Mouse (Mus musculus): ENCODE data around the gene Rev3l. TPM values are rescaled to one million over a fixed set of nuclear protein-coding genes. Genes with fewer than 3 reads are reported as not detected.
A peak's percentile ranks its signal among the peaks of the same experiment; 100 is the strongest.

Rev3l gene
- polyA plus RNA-seq (2015; fragmentation: Nextera tagmentation; extraction: Ambion mirVana), result 41.4 and 43.2 TPM in 2 replicates

GRCm38 (mm10) chr10:39731736-39732265, at the start of gene Rev3l:
Rev3l (plus strand) TSS chr10:39732118.
- ATAC-seq, result peak; percentile 82
- peak within 1 kb of the TSS; percentile 100 for H3K27ac ChIP-seq (ENCODE audit: low read length)
- WGBS, result under 1% methylated on average over 45 of the region's 64 CpGs

GRCm38 (mm10) chr10:39682556-39682955, 49.4 kb upstream of the Rev3l start:
- H3K4me3 ChIP-seq (ENCODE audit: low read depth, low read length), result no peak overlapping the region
- no peak for ATAC-seq
- WGBS, result 92% methylated on average over 2 of the region's 2 CpGs
- H3K27me3 ChIP-seq (ENCODE audit: control insufficient read depth, insufficient read depth, low read depth, low read length), result no peaks in the 10 kb centered on the region
- no peak overlapping the region for H3K27ac ChIP-seq (ENCODE audit: low read length)
- no peaks in the 10 kb centered on the region for H3K36me3 ChIP-seq (ENCODE audit: control insufficient read depth, insufficient read depth, low read length)
- peaks cover 4% of the 10 kb centered on the region; the same call in 1 of the 2 replicates for H3K4me1 ChIP-seq (ENCODE audit: control insufficient read depth, insufficient read depth, low read length)
- H3K9ac ChIP-seq (ENCODE audit: low read depth, low read length), result no peak overlapping the region
- H3K4me2 ChIP-seq (ENCODE audit: low read length), result no peak overlapping the region
- H3K9me3 ChIP-seq (replicated peaks; ENCODE audit: control insufficient read depth, low read length, poor library complexity, severe bottlenecking), result no peaks in the 10 kb centered on the region

More at GRCm38 (mm10) chr10:39731736-39732265, at the start of gene Rev3l:
- Histone ChIP-seq H3K9ac (ENCODE audit: low read depth, low read length) (peak within 1 kb of the TSS; percentile 88), H3K4me1 (ENCODE audit: control insufficient read depth, insufficient read depth, low read length) (peaks cover 18% of the 10 kb centered on the region), H3K27me3 (ENCODE audit: control insufficient read depth, insufficient read depth, low read depth, low read length) (no peaks in the 10 kb centered on the region), H3K4me3 (ENCODE audit: low read depth, low read length) (peak within 1 kb of the TSS; percentile 84), H3K36me3 (ENCODE audit: control insufficient read depth, insufficient read depth, low read length) (no peaks in the 10 kb centered on the region), H3K4me2 (ENCODE audit: low read length) (peak within 1 kb of the TSS; percentile 57), H3K9me3 (replicated peaks; ENCODE audit: control insufficient read depth, low read length, poor library complexity, severe bottlenecking) (no peaks in the 10 kb centered on the region)

GRCm38 (mm10) chr10:39683481-39683880, 48.4 kb upstream of the Rev3l start:
- Histone ChIP-seq H3K27me3 (ENCODE audit: control insufficient read depth, insufficient read depth, low read depth, low read length) (no peaks in the 10 kb centered on the region), H3K4me1 (ENCODE audit: control insufficient read depth, insufficient read depth, low read length) (peaks cover 4% of the 10 kb centered on the region; the same call in 1 of the 2 replicates), H3K9ac (ENCODE audit: low read depth, low read length) (no peak overlapping the region), H3K27ac (ENCODE audit: low read length) (no peak overlapping the region), H3K9me3 (replicated peaks; ENCODE audit: control insufficient read depth, low read length, poor library complexity, severe bottlenecking) (no peaks in the 10 kb centered on the region), H3K4me3 (ENCODE audit: low read depth, low read length) (no peak overlapping the region), H3K4me2 (ENCODE audit: low read length) (no peak overlapping the region), H3K36me3 (ENCODE audit: control insufficient read depth, insufficient read depth, low read length) (no peaks in the 10 kb centered on the region)
- 87% methylated on average over 2 of the region's 2 CpGs for whole genome bisulfite sequencing
- no peak for ATAC-seq

- H3K27ac ChIP-seq (ENCODE audit: low read length), result no peak overlapping the region
- H3K4me3 ChIP-seq (ENCODE audit: low read depth, low read length), result no peak overlapping the region
- H3K9me3 ChIP-seq (replicated peaks; ENCODE audit: control insufficient read depth, low read length, poor library complexity, severe bottlenecking), result no peaks in the 10 kb centered on the region
- 98% methylated on average over 4 of the region's 4 CpGs for WGBS
- no peak overlapping the region for H3K9ac ChIP-seq (ENCODE audit: low read depth, low read length)
- H3K36me3 ChIP-seq (ENCODE audit: control insufficient read depth, insufficient read depth, low read length), result no peaks in the 10 kb centered on the region
- peaks cover 6% of the 10 kb centered on the region; the same call in 1 of the 2 replicates for H3K4me1 ChIP-seq (ENCODE audit: control insufficient read depth, insufficient read depth, low read length)
- no peaks in the 10 kb centered on the region for H3K27me3 ChIP-seq (ENCODE audit: control insufficient read depth, insufficient read depth, low read depth, low read length)
- no peak for ATAC-seq
- no peak overlapping the region for H3K4me2 ChIP-seq (ENCODE audit: low read length)
These were observed 45.1 kb upstream of the Rev3l start for GRCm38 (mm10) chr10:39686811-39687210.

GRCm38 (mm10) chr10:39687851-39688250, 44.1 kb upstream of the Rev3l start:
- no peak for ATAC-seq
- peaks cover 6% of the 10 kb centered on the region; the same call in 1 of the 2 replicates for H3K4me1 ChIP-seq (ENCODE audit: control insufficient read depth, insufficient read depth, low read length)
- 76% methylated on average over 3 of the region's 3 CpGs for WGBS

GRCm38 (mm10) chr10:39691351-39692064, 40.4 kb upstream of the Rev3l start:
- H3K9me3 ChIP-seq (replicated peaks; ENCODE audit: control insufficient read depth, low read length, poor library complexity, severe bottlenecking), result no peaks in the 10 kb centered on the region
- H3K9ac ChIP-seq (ENCODE audit: low read depth, low read length), result no peak overlapping the region
- no peaks in the 10 kb centered on the region for H3K36me3 ChIP-seq (ENCODE audit: control insufficient read depth, insufficient read depth, low read length)
- H3K4me2 ChIP-seq (ENCODE audit: low read length), result no peak overlapping the region
- no peak for ATAC-seq
- no peaks in the 10 kb centered on the region for H3K27me3 ChIP-seq (ENCODE audit: control insufficient read depth, insufficient read depth, low read depth, low read length)
- H3K27ac ChIP-seq (ENCODE audit: low read length), result no peak overlapping the region
- H3K4me1 ChIP-seq (ENCODE audit: control insufficient read depth, insufficient read depth, low read length), result 0 out of 2 replicates have a peak, but pooled peaks cover 2% of the 10 kb centered on the region
- H3K4me3 ChIP-seq (ENCODE audit: low read depth, low read length), result no peak overlapping the region
- WGBS, result 38% methylated on average over 11 of the region's 11 CpGs

More at GRCm38 (mm10) chr10:39687851-39688250, 44.1 kb upstream of the Rev3l start:
- Histone ChIP-seq H3K9ac (ENCODE audit: low read depth, low read length) (no peak overlapping the region), H3K4me2 (ENCODE audit: low read length) (no peak overlapping the region), H3K9me3 (replicated peaks; ENCODE audit: control insufficient read depth, low read length, poor library complexity, severe bottlenecking) (no peaks in the 10 kb centered on the region), H3K27me3 (ENCODE audit: control insufficient read depth, insufficient read depth, low read depth, low read length) (no peaks in the 10 kb centered on the region), H3K36me3 (ENCODE audit: control insufficient read depth, insufficient read depth, low read length) (no peaks in the 10 kb centered on the region), H3K4me3 (ENCODE audit: low read depth, low read length) (no peak overlapping the region), H3K27ac (ENCODE audit: low read length) (no peak overlapping the region)

- Histone ChIP-seq H3K4me2 (ENCODE audit: low read length) (no peak overlapping the region), H3K9me3 (replicated peaks; ENCODE audit: control insufficient read depth, low read length, poor library complexity, severe bottlenecking) (no peaks in the 10 kb centered on the region), H3K27ac (ENCODE audit: low read length) (no peak overlapping the region), H3K4me3 (ENCODE audit: low read depth, low read length) (no peak overlapping the region), H3K27me3 (ENCODE audit: control insufficient read depth, insufficient read depth, low read depth, low read length) (no peaks in the 10 kb centered on the region), H3K36me3 (ENCODE audit: control insufficient read depth, insufficient read depth, low read length) (no peaks in the 10 kb centered on the region), H3K4me1 (ENCODE audit: control insufficient read depth, insufficient read depth, low read length) (0 out of 2 replicates have a peak, but pooled peaks cover 2% of the 10 kb centered on the region), H3K9ac (ENCODE audit: low read depth, low read length) (no peak overlapping the region)
- 71% methylated on average over 2 of the region's 2 CpGs for WGBS
- ATAC-seq, result no peak
These were observed 39.8 kb upstream of the Rev3l start for GRCm38 (mm10) chr10:39692152-39692551.

- Histone ChIP-seq H3K9ac (ENCODE audit: low read depth, low read length) (no peak overlapping the region), H3K27ac (ENCODE audit: low read length) (no peak overlapping the region), H3K4me2 (ENCODE audit: low read length) (no peak overlapping the region), H3K27me3 (ENCODE audit: control insufficient read depth, insufficient read depth, low read depth, low read length) (no peaks in the 10 kb centered on the region), H3K9me3 (replicated peaks; ENCODE audit: control insufficient read depth, low read length, poor library complexity, severe bottlenecking) (no peaks in the 10 kb centered on the region), H3K4me1 (ENCODE audit: control insufficient read depth, insufficient read depth, low read length) (no peaks in the 10 kb centered on the region), H3K36me3 (ENCODE audit: control insufficient read depth, insufficient read depth, low read length) (0 out of 2 replicates have a peak, but pooled peaks cover 3% of the 10 kb centered on the region), H3K4me3 (ENCODE audit: low read depth, low read length) (no peak overlapping the region)
- no peak for ATAC-seq
- WGBS, result 92% methylated on average over 2 of the region's 2 CpGs
These were observed 24.0 kb upstream of the Rev3l start for GRCm38 (mm10) chr10:39707717-39708510.

Measured in midbrain, embryonic 16.5 days (tissue).